Mouse (Mus musculus): ENCODE measurements at regions not wholly inside any gene's neighbourhood (a gene's known extent, or its start where the extent isn't known, plus 50 kb on each side); places are given as distances from the start of the nearest gene placed in this dataset.

DNA sequence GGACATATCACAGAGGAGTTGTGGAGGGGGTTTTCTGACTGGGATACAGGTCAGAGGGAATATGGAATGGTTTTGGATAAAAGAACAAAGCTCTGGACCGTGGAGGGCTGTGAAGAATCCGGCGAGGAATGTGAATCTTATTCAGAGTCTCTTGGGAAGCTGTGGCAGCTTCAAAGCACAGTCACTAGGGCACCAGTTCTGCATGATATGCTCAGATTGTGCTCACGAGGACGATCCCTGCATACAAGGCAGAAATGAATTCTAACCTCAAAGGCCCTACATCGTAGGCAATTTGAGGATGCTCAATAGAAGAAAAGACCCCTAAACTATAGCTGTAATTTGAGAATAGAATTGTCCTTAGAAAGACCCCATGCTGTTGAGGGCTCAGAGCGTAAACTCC lies 103.8 kb upstream of the Ednra start:
- Histone ChIP-seq H3K27ac (ENCODE audit: low read depth, low read length) (no peak overlapping the region), H3K9me3 (ENCODE audit: low read length) (no peaks in the 10 kb centered on the region), H3K4me2 (ENCODE audit: low read depth) (no peak overlapping the region), H3K27me3 (ENCODE audit: insufficient read depth, low read length) (no peaks in the 10 kb centered on the region), H3K36me3 (ENCODE audit: insufficient read depth) (no peaks in the 10 kb centered on the region), H3K9ac (no peak overlapping the region), H3K4me3 (ENCODE audit: low read depth, low read length) (no peak overlapping the region), H3K4me1 (ENCODE audit: insufficient read depth) (no peaks in the 10 kb centered on the region)
- WGBS, result 26% methylated on average over 7 of the region's 7 CpGs
- no peak for TF ChIP-seq CTCF (IDR thresholded peaks at IDR 0.05; ENCODE audit: low read depth)
- DNase-seq (no peak), ATAC-seq (no peak)

DNA sequence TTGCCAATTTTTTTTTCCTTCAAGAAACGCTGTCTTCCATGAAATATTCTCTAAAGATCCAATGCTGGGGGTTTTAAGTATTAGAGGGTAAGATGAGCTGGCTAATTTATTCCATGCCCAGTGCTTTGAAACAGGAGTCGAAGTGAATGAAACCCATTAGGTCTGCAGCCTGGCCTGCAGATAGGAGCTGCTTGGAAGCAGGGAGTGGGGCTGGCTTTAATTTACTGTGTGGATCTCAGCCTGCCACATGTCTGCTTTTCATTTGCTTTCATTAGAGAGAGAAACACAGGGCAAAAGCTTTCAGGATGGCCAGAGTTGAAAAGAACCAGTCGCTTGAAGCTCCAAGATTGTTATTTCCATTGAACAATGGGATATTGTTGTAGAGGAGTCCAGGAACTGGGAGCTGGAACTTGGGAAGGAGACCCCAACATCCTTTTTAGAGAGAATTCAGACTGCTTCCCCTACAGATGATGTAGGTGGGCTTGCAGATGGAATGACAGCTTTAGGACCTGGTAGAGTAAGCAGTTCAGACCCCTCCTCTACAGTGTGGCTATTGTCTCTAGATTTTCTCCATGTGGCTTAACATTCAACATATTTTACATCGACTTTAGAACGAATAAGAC lies 105.0 kb upstream of the Ednra start:
- H3K36me3 ChIP-seq (ENCODE audit: insufficient read depth), result no peaks in the 10 kb centered on the region
- no peak overlapping the region for H3K27ac ChIP-seq (ENCODE audit: low read depth, low read length)
- no peaks in the 10 kb centered on the region for H3K27me3 ChIP-seq (ENCODE audit: insufficient read depth, low read length)
- no peaks in the 10 kb centered on the region for H3K4me1 ChIP-seq (ENCODE audit: insufficient read depth)
- no peak for TF ChIP-seq CTCF (IDR thresholded peaks at IDR 0.05; ENCODE audit: low read depth)
- DNase-seq (no peak), ATAC-seq (no peak)
- no peaks in the 10 kb centered on the region for H3K9me3 ChIP-seq (ENCODE audit: low read length)
- H3K4me3 ChIP-seq (ENCODE audit: low read depth, low read length), result no peak overlapping the region
- 59% methylated on average over 5 of the region's 5 CpGs for WGBS
- H3K4me2 ChIP-seq (ENCODE audit: low read depth), result no peak overlapping the region
- no peak overlapping the region for H3K9ac ChIP-seq

DNA sequence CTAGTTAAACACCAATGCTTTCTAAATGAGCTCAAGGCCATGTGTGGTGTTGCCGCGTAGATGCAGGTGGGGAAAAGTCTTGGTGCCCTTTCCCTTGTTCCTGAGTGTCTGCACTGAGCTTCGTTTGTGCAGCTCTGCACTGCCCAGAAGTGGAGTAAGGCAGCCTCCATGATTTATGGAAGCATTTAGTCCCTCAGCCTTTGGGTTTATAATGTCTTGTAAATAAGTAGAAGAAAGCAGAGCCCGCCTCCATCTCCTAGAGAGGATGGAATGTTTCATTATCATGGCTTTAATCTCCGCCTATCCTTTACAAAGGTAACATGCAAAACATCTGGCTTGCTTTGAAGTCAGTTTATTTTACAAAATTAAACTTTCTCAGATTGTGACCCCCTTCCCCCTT lies 105.5 kb upstream of the Ednra start:
- no peak overlapping the region for H3K9ac ChIP-seq
- H3K4me1 ChIP-seq (ENCODE audit: insufficient read depth), result no peaks in the 10 kb centered on the region
- H3K27me3 ChIP-seq (ENCODE audit: insufficient read depth, low read length), result no peaks in the 10 kb centered on the region
- whole genome bisulfite sequencing, result 81% methylated on average over 5 of the region's 5 CpGs
- H3K36me3 ChIP-seq (ENCODE audit: insufficient read depth), result no peaks in the 10 kb centered on the region
- DNase-seq, result no peak
- TF ChIP-seq CTCF (IDR thresholded peaks at IDR 0.05; ENCODE audit: low read depth), result no peak
- ATAC-seq, result no peak
- no peak overlapping the region for H3K4me2 ChIP-seq (ENCODE audit: low read depth)
- H3K9me3 ChIP-seq (ENCODE audit: low read length), result no peaks in the 10 kb centered on the region
- no peak overlapping the region for H3K27ac ChIP-seq (ENCODE audit: low read depth, low read length)
- H3K4me3 ChIP-seq (ENCODE audit: low read depth, low read length), result no peak overlapping the region

DNA sequence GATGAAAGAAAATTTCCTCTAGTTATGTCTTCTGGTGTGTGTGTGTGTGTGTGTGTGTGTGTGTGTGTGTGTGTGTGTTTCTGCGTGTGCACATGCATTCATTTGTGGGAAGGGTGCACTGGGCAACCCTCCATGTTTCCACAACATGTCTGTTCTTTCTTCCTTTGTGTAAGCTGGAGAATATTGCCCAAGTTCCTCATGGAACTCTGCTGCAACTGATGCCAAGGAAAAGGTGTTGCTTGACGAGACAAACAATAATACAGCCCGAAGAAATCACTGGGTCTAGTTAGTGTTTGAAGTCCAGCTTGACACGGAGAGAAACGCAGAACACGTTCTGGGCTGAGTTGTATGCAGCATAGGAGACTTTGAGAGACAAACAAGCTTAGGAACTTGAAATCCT lies 110.0 kb upstream of the Ednra start:
- no peak overlapping the region for H3K4me2 ChIP-seq (ENCODE audit: low read depth)
- H3K9ac ChIP-seq, result no peak overlapping the region
- no peak for ATAC-seq
- H3K27ac ChIP-seq (ENCODE audit: low read depth, low read length), result no peak overlapping the region
- no peak for DNase-seq
- H3K4me3 ChIP-seq (ENCODE audit: low read depth, low read length), result no peak overlapping the region
- no peaks in the 10 kb centered on the region for H3K9me3 ChIP-seq (ENCODE audit: low read length)
- WGBS, result 66% methylated on average over 6 of the region's 6 CpGs
- H3K4me1 ChIP-seq (ENCODE audit: insufficient read depth), result no peaks in the 10 kb centered on the region
- no peaks in the 10 kb centered on the region for H3K36me3 ChIP-seq (ENCODE audit: insufficient read depth)
- TF ChIP-seq CTCF (IDR thresholded peaks at IDR 0.05; ENCODE audit: low read depth), result no peak
- H3K27me3 ChIP-seq (ENCODE audit: insufficient read depth, low read length), result no peaks in the 10 kb centered on the region

DNA sequence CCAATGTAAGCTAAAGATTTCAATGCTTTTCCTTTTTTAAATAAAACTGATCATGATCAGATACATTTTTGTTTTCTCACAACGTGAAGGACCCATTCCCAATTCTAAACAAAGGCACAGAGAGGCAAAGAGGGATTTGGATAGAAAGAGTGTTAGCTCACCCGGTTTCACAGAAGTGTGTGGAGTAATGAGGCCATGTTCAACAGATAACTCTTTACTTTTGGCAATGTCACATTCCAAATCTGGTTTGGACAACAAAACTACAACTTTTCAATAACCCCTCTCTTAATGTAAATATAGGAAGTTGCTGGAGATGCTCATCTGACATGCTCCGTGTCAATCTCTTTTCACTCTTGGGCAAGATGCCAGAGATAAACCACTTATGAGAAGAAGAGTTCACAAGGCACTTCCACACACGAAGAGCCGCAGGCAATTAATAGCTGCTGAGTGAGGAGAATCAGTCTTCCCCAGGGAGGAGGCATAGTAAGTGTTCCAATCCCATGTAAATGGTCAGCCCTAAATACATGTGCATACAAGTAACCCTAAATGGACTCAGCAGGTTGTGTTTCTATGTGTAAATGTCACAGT lies 112.7 kb upstream of the Ednra start:
- no peak overlapping the region for H3K4me3 ChIP-seq (ENCODE audit: low read depth, low read length)
- H3K9me3 ChIP-seq (ENCODE audit: low read length), result no peaks in the 10 kb centered on the region
- ATAC-seq, result no peak
- no peak overlapping the region for H3K4me2 ChIP-seq (ENCODE audit: low read depth)
- H3K9ac ChIP-seq, result no peak overlapping the region
- H3K36me3 ChIP-seq (ENCODE audit: insufficient read depth), result no peaks in the 10 kb centered on the region
- H3K4me1 ChIP-seq (ENCODE audit: insufficient read depth), result no peaks in the 10 kb centered on the region
- no peak for TF ChIP-seq CTCF (IDR thresholded peaks at IDR 0.05; ENCODE audit: low read depth)
- H3K27ac ChIP-seq (ENCODE audit: low read depth, low read length), result no peak overlapping the region
- no peak for DNase-seq
- H3K27me3 ChIP-seq (ENCODE audit: insufficient read depth, low read length), result no peaks in the 10 kb centered on the region
- WGBS, result 71% methylated on average over 5 of the region's 5 CpGs

DNA sequence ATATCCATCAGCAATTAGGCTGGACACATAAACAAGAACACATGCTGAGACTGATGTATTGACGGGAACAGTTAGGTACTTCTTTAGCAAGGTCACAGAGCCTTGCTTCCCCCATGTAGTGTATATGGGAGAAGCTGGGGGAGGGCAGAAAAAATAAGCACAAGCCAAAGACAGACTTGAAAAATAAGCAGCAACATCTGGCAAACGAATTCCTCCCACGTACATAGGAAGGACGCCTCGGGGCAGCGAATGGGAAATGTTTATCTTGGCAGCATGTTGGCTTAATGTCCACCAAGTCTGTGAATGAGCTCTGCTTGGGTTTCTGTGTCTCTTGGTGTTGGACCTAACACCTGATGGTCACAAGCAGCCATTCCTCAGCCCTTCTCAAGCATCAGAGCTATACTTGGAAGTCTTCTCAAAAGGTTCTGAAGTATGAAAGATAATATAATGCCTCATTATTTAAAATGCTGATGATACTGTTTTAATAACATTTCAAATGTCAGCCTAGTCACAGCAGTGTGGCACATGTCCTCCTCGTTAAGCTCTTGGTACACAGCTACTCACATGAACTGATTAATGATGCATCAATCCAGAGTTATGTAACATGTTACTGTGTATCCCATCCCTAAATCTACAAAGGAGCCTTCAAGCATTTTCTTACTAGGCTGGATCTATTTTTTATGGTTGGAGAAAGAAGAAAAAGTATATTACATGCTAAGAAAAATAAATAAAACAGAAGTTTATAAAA lies 118.3 kb upstream of the Ednra start:
- no peak for ATAC-seq
- WGBS, result 80% methylated on average over 7 of the region's 7 CpGs

DNA sequence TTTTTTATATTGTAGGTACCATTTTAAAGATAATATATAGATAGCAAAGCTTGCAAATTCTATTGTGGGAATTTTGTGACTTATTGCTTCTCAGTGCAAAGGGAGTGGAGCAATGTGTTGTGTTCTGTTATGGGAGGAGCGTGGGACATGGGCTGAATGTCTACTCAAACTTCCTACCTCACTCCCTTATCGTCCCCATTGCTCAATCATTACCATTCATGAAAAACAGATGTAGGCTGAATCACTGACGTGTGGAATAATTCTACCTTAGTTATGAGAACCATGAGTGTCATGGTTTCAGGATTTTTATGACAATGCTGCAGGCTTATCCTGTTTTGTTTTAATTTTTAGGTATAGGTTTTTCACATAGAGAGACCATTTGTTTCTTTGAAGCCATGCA lies 119.0 kb upstream of the Ednra start:
- H3K36me3 ChIP-seq (ENCODE audit: insufficient read depth), result no peaks in the 10 kb centered on the region
- no peak overlapping the region for H3K27ac ChIP-seq (ENCODE audit: low read depth, low read length)
- no peak for TF ChIP-seq CTCF (IDR thresholded peaks at IDR 0.05; ENCODE audit: low read depth)
- ATAC-seq, result no peak
- no peaks in the 10 kb centered on the region for H3K4me1 ChIP-seq (ENCODE audit: insufficient read depth)
- no peaks in the 10 kb centered on the region for H3K27me3 ChIP-seq (ENCODE audit: insufficient read depth, low read length)
- no peak for DNase-seq
- no peak overlapping the region for H3K9ac ChIP-seq
- no peaks in the 10 kb centered on the region for H3K9me3 ChIP-seq (ENCODE audit: low read length)
- WGBS, result 84% methylated on average over 3 of the region's 3 CpGs
- H3K4me3 ChIP-seq (ENCODE audit: low read depth, low read length), result no peak overlapping the region
- H3K4me2 ChIP-seq (ENCODE audit: low read depth), result no peak overlapping the region

More for the DNA sequence above, 118.3 kb upstream of the Ednra start:
- no peak overlapping the region for H3K27ac ChIP-seq (ENCODE audit: low read depth, low read length)
- no peak for DNase-seq
- TF ChIP-seq CTCF (IDR thresholded peaks at IDR 0.05; ENCODE audit: low read depth), result no peak
- H3K36me3 ChIP-seq (ENCODE audit: insufficient read depth), result no peaks in the 10 kb centered on the region
- H3K4me3 ChIP-seq (ENCODE audit: low read depth, low read length), result no peak overlapping the region
- no peaks in the 10 kb centered on the region for H3K27me3 ChIP-seq (ENCODE audit: insufficient read depth, low read length)
- no peak overlapping the region for H3K9ac ChIP-seq
- no peaks in the 10 kb centered on the region for H3K4me1 ChIP-seq (ENCODE audit: insufficient read depth)
- no peaks in the 10 kb centered on the region for H3K9me3 ChIP-seq (ENCODE audit: low read length)
- no peak overlapping the region for H3K4me2 ChIP-seq (ENCODE audit: low read depth)
